Mouse (Mus musculus) MEL (cell line): Measurements from ENCODE around the gene Adam22. TPM values are rescaled to one million over a fixed set of nuclear protein-coding genes. Genes with fewer than 3 reads are reported as not detected.
A peak's percentile ranks its signal among the peaks of the same experiment; 100 is the strongest.

Experiments
- DNase-seq: peaks from one replicate; pipeline ENCODE4 v3.0.0; 2011; ENCODE audit warnings: low read depth, low spot score
- H3K27ac ChIP-seq: 2 replicates; pipeline ENCODE4 v1.5.1; 2012; ENCODE audit warnings: low read depth, mild to moderate bottlenecking, control low read depth, low read length, moderate library complexity; ENCODE audit not compliant: control insufficient read depth
- H3K27me3 ChIP-seq, 2 experiments: fragments of 150-350 bp in 1 of 2; sonication (generic) in 1 of 2; 2 replicates each; pipeline ENCODE4 v1.6.1; 2012; ENCODE audit warnings: low read length in 2 of 2, mild to moderate bottlenecking in 2 of 2, improper control_type of control experiment in 1 of 2, moderate library complexity in 1 of 2; ENCODE audit not compliant: insufficient read depth in 2 of 2, control insufficient read depth in 1 of 2
- H3K36me3 ChIP-seq, 2 experiments: 2 replicates each; pipeline ENCODE4 v1.6.1; 2012 to 2014; ENCODE audit warnings: low read length in 2 of 2, improper control_type of control experiment in 1 of 2, inconsistent platforms in 1 of 2, mild to moderate bottlenecking in 1 of 2; ENCODE audit not compliant: insufficient read depth in 2 of 2, control insufficient read depth in 1 of 2
- H3K4me1 ChIP-seq, 2 experiments: fragments of 150-350 bp in 1 of 2; sonication (generic) in 1 of 2; 2 replicates each; pipeline ENCODE4 v1.6.1; 2012; ENCODE audit warnings: low read length in 2 of 2, improper control_type of control experiment in 1 of 2, mild to moderate bottlenecking in 1 of 2; ENCODE audit not compliant: insufficient read depth in 2 of 2, control insufficient read depth in 1 of 2
- H3K4me3 ChIP-seq, 2 experiments: fragments of 150-350 bp in 1 of 2; sonication (generic) in 1 of 2; 2 replicates each; pipeline ENCODE4 v1.5.1; 2012; ENCODE audit warnings: low read depth in 2 of 2, low read length in 2 of 2, mild to moderate bottlenecking in 2 of 2, moderate library complexity in 2 of 2, control low read depth in 1 of 2, improper control_type of control experiment in 1 of 2; ENCODE audit not compliant: control insufficient read depth in 1 of 2, insufficient read depth in 1 of 2
- H3K79me2 ChIP-seq: 2 replicates; pipeline ENCODE4 v1.6.1; 2012; ENCODE audit warnings: mild to moderate bottlenecking, low read length, moderate library complexity; ENCODE audit not compliant: control insufficient read depth, poor library complexity, insufficient read depth
- H3K9ac ChIP-seq: 2 replicates; pipeline ENCODE4 v1.6.1; 2012; ENCODE audit warnings: low read depth, mild to moderate bottlenecking, control low read depth, low read length, moderate library complexity; ENCODE audit not compliant: control insufficient read depth, poor library complexity, severe bottlenecking
- H3K9me3 ChIP-seq: fragments of 150-350 bp; sonication (generic); replicated peaks from 2 replicates; pipeline ENCODE4 v1.6.1; 2012; ENCODE audit warnings: mild to moderate bottlenecking, low read length, improper control_type of control experiment, moderate library complexity; ENCODE audit not compliant: insufficient read depth
- BHLHE40 ChIP-seq: IDR thresholded peaks from 2 replicates; pipeline ENCODE4 v1.6.1; 2012; ENCODE audit warnings: low read depth, mild to moderate bottlenecking, inconsistent platforms, low read length, improper control_type of control experiment, borderline replicate concordance
- E2F4 ChIP-seq: IDR thresholded peaks from 2 replicates; pipeline ENCODE4 v1.6.1; 2011; ENCODE audit warnings: low read depth, low read length, improper control_type of control experiment, borderline replicate concordance
- EP300 ChIP-seq, 2 experiments: IDR thresholded peaks; 2 replicates each; pipeline ENCODE4 v1.6.1; 2011; ENCODE audit warnings: improper control_type of control experiment in 2 of 2, low read length in 2 of 2, low read depth in 1 of 2, mild to moderate bottlenecking in 1 of 2
- GABPA ChIP-seq: IDR thresholded peaks from 2 replicates; pipeline ENCODE4 v1.6.1; 2012; ENCODE audit warnings: low read depth, mild to moderate bottlenecking, inconsistent platforms, low read length, improper control_type of control experiment, moderate library complexity
- GATA1 ChIP-seq: IDR thresholded peaks from 2 replicates; pipeline ENCODE4 v1.6.1; 2011; ENCODE audit warnings: low read depth, low read length, improper control_type of control experiment
- HCFC1 ChIP-seq: IDR thresholded peaks from 2 replicates; pipeline ENCODE4 v1.6.1; 2012; ENCODE audit warnings: low read depth, mild to moderate bottlenecking, inconsistent platforms, low read length, improper control_type of control experiment, moderate library complexity
- JUND ChIP-seq: IDR thresholded peaks from 2 replicates; pipeline ENCODE4 v1.6.1; 2011; ENCODE audit warnings: low read depth, mild to moderate bottlenecking, improper control_type of control experiment, low read length
- KAT2A ChIP-seq: conservative IDR thresholded peaks from 2 replicates; pipeline ENCODE4 v1.6.1; 2012; ENCODE audit warnings: low read depth, low read length, improper control_type of control experiment, inconsistent platforms
- MAFK ChIP-seq: IDR thresholded peaks from 2 replicates; pipeline ENCODE4 v1.6.1; 2011; ENCODE audit warnings: low read depth, mild to moderate bottlenecking, low read length, improper control_type of control experiment, borderline replicate concordance
- MAX ChIP-seq: IDR thresholded peaks from 2 replicates; pipeline ENCODE4 v1.6.1; 2011; ENCODE audit warnings: low read length, improper control_type of control experiment
- MAZ ChIP-seq: IDR thresholded peaks from 2 replicates; pipeline ENCODE4 v1.6.1; 2012; ENCODE audit warnings: low read depth, mild to moderate bottlenecking, inconsistent platforms, low read length, improper control_type of control experiment
- MYC ChIP-seq: IDR thresholded peaks from 2 replicates; pipeline ENCODE4 v1.6.1; 2011; ENCODE audit warnings: low read depth, mild to moderate bottlenecking, low read length, improper control_type of control experiment, moderate library complexity
- NELFE ChIP-seq: IDR thresholded peaks from 2 replicates; pipeline ENCODE4 v1.6.1; 2011; ENCODE audit warnings: low read depth, low read length, improper control_type of control experiment
- NRF1 ChIP-seq: IDR thresholded peaks from 2 replicates; pipeline ENCODE4 v1.6.1; 2014; ENCODE audit warnings: low read depth, mild to moderate bottlenecking, inconsistent platforms, low read length, improper control_type of control experiment, moderate library complexity; ENCODE audit not compliant: poor library complexity, insufficient read depth, severe bottlenecking
- POLR2AphosphoS2 ChIP-seq: IDR thresholded peaks from 2 replicates; pipeline ENCODE4 v1.6.1; 2011; ENCODE audit warnings: low read length, improper control_type of control experiment
- POLR2AphosphoS5 ChIP-seq: IDR thresholded peaks from 2 replicates; pipeline ENCODE4 v1.6.1; 2012; ENCODE audit warnings: low read depth, borderline replicate concordance, mild to moderate bottlenecking, inconsistent platforms, low read length, moderate library complexity, mixed read lengths
- RAD21 ChIP-seq: IDR thresholded peaks from 2 replicates; pipeline ENCODE4 v1.6.1; 2011; ENCODE audit warnings: mild to moderate bottlenecking, low read depth, low read length, improper control_type of control experiment
- SIN3A ChIP-seq: IDR thresholded peaks from 2 replicates; pipeline ENCODE4 v1.6.1; 2012; ENCODE audit warnings: low read length, improper control_type of control experiment, inconsistent platforms
- TBP ChIP-seq: IDR thresholded peaks from 2 replicates; pipeline ENCODE4 v1.8.0; 2011; ENCODE audit warnings: low read depth, low read length, improper control_type of control experiment
- UBTF ChIP-seq: IDR thresholded peaks from 2 replicates; pipeline ENCODE4 v1.6.1; 2012; ENCODE audit warnings: low read depth, mild to moderate bottlenecking, inconsistent platforms, low read length, improper control_type of control experiment, moderate library complexity, borderline replicate concordance; ENCODE audit not compliant: insufficient read depth
- ZC3H11A ChIP-seq: IDR thresholded peaks from 2 replicates; pipeline ENCODE4 v1.6.1; 2012; ENCODE audit warnings: low read depth, mild to moderate bottlenecking, inconsistent platforms, low read length, improper control_type of control experiment
- ZKSCAN1 ChIP-seq: IDR thresholded peaks from 2 replicates; pipeline ENCODE4 v1.6.1; 2012; ENCODE audit warnings: low read depth, mild to moderate bottlenecking, inconsistent platforms, low read length, improper control_type of control experiment, moderate library complexity
- ZMIZ1 ChIP-seq: IDR thresholded peaks from 2 replicates; pipeline ENCODE4 v1.6.1; 2012; ENCODE audit warnings: low read depth, mild to moderate bottlenecking, inconsistent platforms, low read length, improper control_type of control experiment, moderate library complexity
- ZNF384 ChIP-seq: IDR thresholded peaks from 2 replicates; pipeline ENCODE4 v1.6.1; 2012; ENCODE audit warnings: low read depth, mild to moderate bottlenecking, inconsistent platforms, low read length, improper control_type of control experiment
- polyA plus RNA-seq, 2 experiments: library from polyadenylated mRNA; stranded (reverse) in 1 of 2; unstranded in 1 of 2; fragments of >175 nt in 1 of 2; fragments of >200 nt in 1 of 2; gene quantifications; 2 replicates each; pipeline versions ENCODE4 v1.2.1 to v1.2.4; 2012; ENCODE audit warnings: low replicate concordance in 2 of 2, low read depth in 1 of 2; ENCODE audit not compliant: insufficient read length in 2 of 2, insufficient read depth in 1 of 2, missing spikeins in 1 of 2
- total RNA-seq: library from RNA; depleted of rRNA; stranded (reverse); fragments of 300-350 nt; gene quantifications from 2 replicates; pipeline ENCODE4 v1.2.3, GENCODE M21; 2012

Gene Adam22
- total and polyA plus RNA-seq, 3 experiments: 1.2 to 1.6 TPM; not detected in 1

DNA sequence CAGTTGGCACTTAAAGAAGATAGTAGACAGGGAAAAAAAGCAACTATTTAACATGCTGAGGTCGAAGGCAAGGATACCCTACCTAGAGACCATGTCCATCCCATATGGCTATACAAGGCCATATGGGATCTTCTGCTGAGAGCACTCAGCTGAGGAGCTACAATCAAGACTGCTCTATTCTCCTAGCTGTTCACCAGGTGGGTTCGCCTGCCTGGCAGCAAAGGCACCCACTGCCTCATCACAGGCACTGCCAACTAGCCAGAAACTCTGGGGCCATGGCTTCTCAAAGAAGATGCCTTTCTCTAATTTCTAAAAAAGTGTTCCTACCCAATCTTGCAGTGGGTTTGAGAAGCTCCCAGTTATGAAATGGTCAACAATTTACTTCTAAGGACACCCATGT, 238.2 kb downstream of the Adam22 start:
- H3K27me3 ChIP-seq: no peaks in the 10 kb centered on the region
- no peak overlapping the region for H3K4me3 ChIP-seq
- H3K9me3 ChIP-seq: no peaks in the 10 kb centered on the region
- no peak overlapping the region for H3K27ac ChIP-seq
- H3K4me1 ChIP-seq: no peaks in the 10 kb centered on the region
- DNase-seq: no peak
- no peak overlapping the region for H3K9ac ChIP-seq
- no peaks in the 10 kb centered on the region for H3K36me3 ChIP-seq
- TF ChIP-seq POLR2AphosphoS2: no peak
- no peak for TF ChIP-seq SIN3A
- TF ChIP-seq UBTF: no peak
- TF ChIP-seq RAD21: no peak
- TF ChIP-seq MYC: no peak
- no peak for TF ChIP-seq E2F4
- TF ChIP-seq ZNF384: no peak
- TF ChIP-seq ZC3H11A: no peak
- no peak for TF ChIP-seq NRF1
- no peak for TF ChIP-seq MAFK
- TF ChIP-seq ZKSCAN1: no peak
- no peak for TF ChIP-seq POLR2AphosphoS5
- TF ChIP-seq GATA1: no peak
- no peak for TF ChIP-seq HCFC1
- TF ChIP-seq TBP: no peak
- no peak for TF ChIP-seq BHLHE40
- no peak for TF ChIP-seq EP300 (IDR thresholded peaks at IDR 0.05; ENCODE audit: low read depth in 1 of 2, low read length in 2 of 2)
- no peak for TF ChIP-seq GABPA
- TF ChIP-seq ZMIZ1: no peak
- TF ChIP-seq MAZ: no peak
- no peaks in the 10 kb centered on the region for H3K79me2 ChIP-seq

DNA sequence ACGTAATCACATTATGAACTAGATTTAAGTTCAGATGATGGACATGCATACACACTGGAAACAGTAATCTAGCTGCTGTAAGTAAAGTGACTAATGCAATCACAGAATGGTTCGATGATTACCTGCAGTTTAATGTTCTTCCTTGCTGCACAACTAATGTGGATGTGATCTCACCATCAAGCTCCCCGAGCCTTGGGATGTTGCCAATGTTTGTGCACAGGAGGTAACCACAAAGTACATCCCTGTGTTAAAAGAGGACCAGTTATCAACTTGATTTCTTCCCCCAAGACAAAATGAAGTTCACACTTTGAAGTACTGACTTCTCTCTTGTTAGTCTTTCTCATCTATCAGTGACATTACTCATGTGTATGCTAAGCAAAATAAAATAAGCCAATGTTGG, 247.0 kb downstream of the Adam22 start:
- no peak overlapping the region for H3K4me3 ChIP-seq
- no peaks in the 10 kb centered on the region for H3K9me3 ChIP-seq
- H3K27ac ChIP-seq: no peak overlapping the region
- H3K36me3 ChIP-seq: no peaks in the 10 kb centered on the region
- H3K4me1 ChIP-seq: no peaks in the 10 kb centered on the region
- DNase-seq: peak; percentile 11
- H3K79me2 ChIP-seq: no peaks in the 10 kb centered on the region
- no peak overlapping the region for H3K9ac ChIP-seq
- no peaks in the 10 kb centered on the region for H3K27me3 ChIP-seq
- TF ChIP-seq NELFE (no peak), E2F4 (no peak), POLR2AphosphoS2 (no peak), EP300 (IDR thresholded peaks at IDR 0.05; ENCODE audit: low read depth in 1 of 2, low read length in 2 of 2) (no peak), KAT2A (no peak), TBP (no peak), MAX (no peak), GATA1 (no peak), NRF1 (no peak), JUND (no peak), MYC (no peak), SIN3A (no peak), MAZ (no peak), ZKSCAN1 (no peak), UBTF (no peak), GABPA (no peak), HCFC1 (no peak)
